Mouse (Mus musculus) left cerebral cortex, adult 9 months (tissue): ENCODE measurements around the gene Mug2.
"Not testable (repeated sequence)": the region's sequence is repeated elsewhere in the genome, so short reads cannot be mapped to it uniquely, and the experiment has no call there.

Experiments
- DNase-seq, 2 experiments: peaks; one replicate each; pipeline ENCODE4 v3.0.0; 2022; ENCODE audit warnings: low spot score in 2 of 2

Mug2 gene

DNA sequence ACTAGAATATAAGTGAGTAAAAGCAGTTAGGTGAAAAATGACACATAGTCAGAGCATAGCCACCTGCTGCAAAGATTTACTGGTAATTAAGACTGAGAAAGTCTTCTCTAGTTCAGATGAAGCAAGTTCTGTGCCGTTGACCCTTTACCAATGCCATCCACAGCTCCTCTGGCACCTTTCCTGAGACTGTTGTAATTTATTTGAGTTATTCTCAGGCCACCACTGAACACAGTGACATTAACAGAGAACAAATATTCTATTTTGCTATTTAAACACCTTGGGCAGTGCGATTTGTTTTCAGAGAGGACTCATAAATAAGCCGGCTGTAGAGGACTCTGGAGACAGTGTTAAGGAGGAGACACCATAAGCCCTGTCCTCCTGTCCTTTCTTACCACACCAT is at the start of gene Mug2:
Gene Mug2 (plus strand): TSS at position 301 of the 400 bp plus-strand sequence.
- not testable (repeated sequence) for DNase-seq

GRCm38 (mm10) chr6:121957803-121958349 is 48.7 kb upstream of the Mug2 start:
- DNase-seq = not testable (repeated sequence)

DNA sequence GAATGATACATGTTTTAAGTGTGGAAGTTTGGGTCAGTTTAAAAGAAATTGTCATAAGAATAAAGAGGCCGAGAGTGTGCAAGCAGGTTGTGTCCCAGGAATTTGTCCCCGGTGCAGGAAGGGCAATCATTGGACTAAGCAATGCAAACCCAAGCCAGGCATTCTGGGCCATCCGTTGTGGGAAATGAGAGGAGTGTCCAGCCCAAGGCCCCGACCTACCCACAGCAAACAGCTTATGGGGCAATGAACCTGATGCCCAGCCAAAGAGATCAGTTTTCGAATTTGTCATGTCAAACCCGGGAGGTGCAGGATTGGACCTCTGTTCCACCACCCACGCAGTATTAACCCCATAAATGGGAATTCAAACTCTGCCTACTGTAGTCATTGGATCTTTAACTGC is 30.9 kb upstream of the Mug2 start:
- no peak for DNase-seq

DNA sequence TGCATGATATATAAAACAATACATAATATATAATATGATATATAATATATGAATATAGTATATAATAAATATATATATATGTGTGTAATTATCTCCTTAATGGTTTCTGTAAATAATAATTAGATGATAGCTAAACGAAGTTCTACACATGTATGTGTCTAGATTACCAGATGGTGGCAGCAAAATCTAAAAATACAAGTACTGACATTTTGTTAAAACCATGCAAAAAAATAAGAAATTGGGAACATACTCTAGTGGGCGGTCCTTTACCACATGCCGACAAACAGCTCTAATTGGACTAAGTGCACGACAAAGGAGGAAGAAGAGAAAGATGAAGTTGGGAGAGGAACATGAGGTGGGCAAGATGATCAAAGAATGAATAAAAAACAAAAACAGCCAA is 94.3 kb downstream of the Mug2 start:
- DNase-seq = no peak

GRCm38 (mm10) chr6:122101671-122102070 is 95.1 kb downstream of the Mug2 start:
- DNase-seq = no peak

- no peak for DNase-seq
Measured at GRCm38 (mm10) chr6:122116963-122117362, 110.4 kb downstream of the Mug2 start.

DNA sequence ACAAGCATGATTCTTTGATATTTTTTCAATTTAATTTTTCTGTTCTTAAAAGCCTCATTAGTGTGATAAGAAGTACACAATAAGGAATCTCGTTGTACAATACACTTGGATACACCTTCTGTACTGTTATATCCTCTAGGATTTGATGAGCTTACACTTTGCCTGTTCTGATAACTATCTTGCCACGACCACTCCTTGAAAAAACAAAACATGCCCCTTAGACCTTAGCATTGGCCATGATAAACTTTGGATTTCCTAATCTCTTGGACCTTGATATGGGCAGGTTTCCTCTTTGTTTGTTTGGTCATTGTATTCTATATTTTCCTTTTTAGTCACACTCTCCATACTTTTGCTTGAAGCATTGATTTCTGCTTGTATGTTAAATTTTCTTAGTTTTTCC is 123.0 kb downstream of the Mug2 start:
- no peak for DNase-seq
